Mouse (Mus musculus): ENCODE measurements at regions not wholly inside any gene's neighbourhood (a gene's known extent, or its start where the extent isn't known, plus 50 kb on each side); places are given as distances from the start of the nearest gene placed in this dataset.

DNA sequence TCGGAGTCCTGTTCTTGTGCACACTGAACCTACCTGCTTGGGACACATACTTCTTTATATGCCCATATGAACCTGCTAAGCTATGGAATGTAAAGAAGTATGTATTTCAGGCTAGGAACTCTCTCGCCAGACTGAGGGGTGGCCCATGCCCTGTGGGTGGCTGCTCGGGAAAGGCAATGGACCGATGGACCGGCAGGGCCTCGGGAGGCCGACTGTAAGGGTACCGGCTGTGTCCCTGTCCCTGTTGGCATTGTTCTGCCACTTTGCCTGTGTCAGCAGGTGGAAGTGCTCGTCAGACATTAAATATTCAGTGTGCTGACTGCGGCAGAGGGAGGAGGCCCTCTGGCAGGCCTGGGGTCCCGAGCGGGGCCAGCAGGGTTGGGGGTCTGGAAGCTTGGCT lies 54.5 kb upstream of the Gata5 start:
- no peak for DNase-seq (ENCODE audit: inconsistent ontology term)

DNA sequence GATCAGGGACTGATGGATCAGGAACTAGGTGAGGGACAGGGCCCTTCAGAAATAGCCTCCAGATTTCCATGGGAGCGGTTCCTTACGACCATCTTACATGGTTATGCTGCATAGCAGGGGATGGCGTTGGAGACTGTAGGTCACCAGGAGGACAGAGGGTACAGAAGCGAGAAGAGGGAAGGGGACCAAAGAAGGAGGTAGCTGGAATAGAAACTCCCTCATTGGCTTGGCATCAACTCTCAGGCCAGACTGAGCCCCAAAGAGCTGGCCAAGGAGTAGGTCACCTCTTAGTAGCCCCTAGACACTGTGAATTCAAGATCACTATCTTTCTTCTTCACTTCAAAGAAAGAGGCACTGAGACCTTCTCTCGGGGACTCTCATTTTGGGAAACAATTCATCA lies 53.6 kb upstream of the Gata5 start:
- DNase-seq (ENCODE audit: inconsistent ontology term): no peak

DNA sequence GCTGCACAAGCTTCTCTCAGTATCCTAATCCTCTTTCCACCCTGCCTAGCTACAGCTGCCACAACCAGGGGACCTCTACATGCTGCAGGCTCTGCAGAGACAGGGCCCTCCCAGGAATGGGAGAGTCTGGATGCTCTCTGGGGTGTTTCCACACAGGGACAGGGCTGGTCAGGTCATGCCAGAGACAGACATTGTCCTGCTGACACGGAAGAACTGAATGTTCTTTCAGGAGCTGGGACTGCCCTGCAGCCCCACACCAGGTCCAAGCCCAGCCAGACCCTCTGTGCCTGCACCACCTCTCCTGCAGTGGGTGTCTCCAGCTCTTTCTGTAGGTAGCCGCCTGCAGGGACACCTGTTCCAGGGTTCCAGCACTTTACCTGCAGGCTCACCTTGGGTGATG lies 52.8 kb upstream of the Gata5 start:
- no peak for DNase-seq (ENCODE audit: inconsistent ontology term)

DNA sequence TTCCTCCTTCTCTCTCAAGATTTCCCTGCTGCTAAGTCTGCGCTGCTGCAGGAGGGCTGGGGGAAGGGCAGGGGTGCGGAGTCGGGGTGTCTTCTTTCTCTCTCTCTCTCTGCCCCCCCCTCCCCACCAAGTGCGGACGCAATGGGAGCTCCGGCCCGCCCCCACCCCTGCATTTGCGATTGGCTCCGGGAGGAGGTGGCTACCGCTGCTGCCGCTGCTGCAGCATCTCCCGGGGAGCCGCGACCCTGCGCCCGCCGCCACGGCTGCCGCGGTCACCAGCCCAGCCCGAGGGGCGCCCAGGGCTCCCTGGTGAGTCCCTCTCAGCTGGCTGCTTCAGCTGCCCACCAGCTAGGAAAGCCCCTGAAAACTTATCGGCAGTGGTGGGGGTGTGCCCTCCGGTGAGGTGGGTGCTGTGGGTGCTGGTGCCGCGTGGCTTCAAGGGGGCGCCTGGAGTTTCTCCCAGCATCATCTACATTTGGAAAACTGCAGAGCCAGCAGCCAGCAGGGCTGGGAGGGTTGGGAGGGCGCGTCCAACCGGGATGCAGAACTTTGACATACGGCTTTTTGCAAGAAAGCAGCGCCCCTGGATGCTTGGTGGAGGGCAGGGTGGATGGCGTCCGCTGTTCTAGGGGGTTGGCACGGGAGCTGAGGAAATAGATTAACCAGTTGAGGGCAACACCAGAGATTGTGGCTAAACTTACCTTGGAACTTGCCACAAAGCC lies 51.6 kb upstream of the Gata5 start:
- DNase-seq (ENCODE audit: inconsistent ontology term): peak; percentile 5

DNA sequence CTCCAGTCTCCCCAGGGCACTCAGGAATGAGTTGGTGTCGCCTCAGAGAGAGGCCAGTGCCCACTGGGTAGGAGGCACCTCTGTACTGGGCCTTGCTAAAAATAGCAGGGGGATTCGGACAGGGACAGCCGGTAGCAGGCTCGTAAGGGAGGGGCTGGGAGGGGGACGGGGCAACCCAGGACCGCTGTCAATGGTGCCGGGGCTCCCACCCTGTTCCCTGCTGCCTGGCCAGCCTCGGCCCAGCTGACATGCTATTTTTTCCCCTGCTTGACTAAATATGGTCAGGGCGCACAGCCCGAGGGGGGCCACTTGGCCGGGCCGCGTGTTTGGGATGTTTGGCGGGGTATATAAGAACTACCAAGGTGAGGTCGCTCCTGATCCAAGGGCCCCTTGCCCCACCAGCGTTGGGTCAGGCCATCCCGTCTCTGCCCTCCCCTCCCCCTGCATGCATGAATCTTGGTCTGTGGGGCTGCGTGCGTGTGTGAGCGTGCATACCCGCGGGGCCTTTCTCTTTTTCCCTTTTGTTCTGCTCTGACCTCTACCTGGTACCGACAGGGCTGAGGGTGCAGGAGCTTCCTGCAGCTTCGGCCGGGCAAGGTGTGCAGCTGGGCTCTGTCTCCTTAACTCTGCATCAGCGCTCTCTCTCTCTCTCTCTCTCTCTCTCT lies 50.9 kb upstream of the Gata5 start:
- DNase-seq (ENCODE audit: inconsistent ontology term): no peak
